Mouse (Mus musculus) MEL (cell line): ENCODE measurements around the gene Atf3. TPM values are rescaled to one million over a fixed set of nuclear protein-coding genes. Genes with fewer than 3 reads are reported as not detected.

Source experiments
- DNase-seq: peaks from one replicate; pipeline ENCODE4 v3.0.0; 2011; ENCODE audit warnings: low read depth, low spot score
- H3K27ac ChIP-seq: 2 replicates; pipeline ENCODE4 v1.5.1; 2012; ENCODE audit warnings: low read depth, mild to moderate bottlenecking, control low read depth, low read length, moderate library complexity; ENCODE audit not compliant: control insufficient read depth
- H3K27me3 ChIP-seq, 2 experiments: fragments of 150-350 bp in 1 of 2; sonication (generic) in 1 of 2; 2 replicates each; pipeline ENCODE4 v1.6.1; 2012; ENCODE audit warnings: low read length in 2 of 2, mild to moderate bottlenecking in 2 of 2, improper control_type of control experiment in 1 of 2, moderate library complexity in 1 of 2; ENCODE audit not compliant: insufficient read depth in 2 of 2, control insufficient read depth in 1 of 2
- H3K36me3 ChIP-seq, 2 experiments: 2 replicates each; pipeline ENCODE4 v1.6.1; 2012 to 2014; ENCODE audit warnings: low read length in 2 of 2, improper control_type of control experiment in 1 of 2, inconsistent platforms in 1 of 2, mild to moderate bottlenecking in 1 of 2; ENCODE audit not compliant: insufficient read depth in 2 of 2, control insufficient read depth in 1 of 2
- H3K4me1 ChIP-seq, 2 experiments: fragments of 150-350 bp in 1 of 2; sonication (generic) in 1 of 2; 2 replicates each; pipeline ENCODE4 v1.6.1; 2012; ENCODE audit warnings: low read length in 2 of 2, improper control_type of control experiment in 1 of 2, mild to moderate bottlenecking in 1 of 2; ENCODE audit not compliant: insufficient read depth in 2 of 2, control insufficient read depth in 1 of 2
- H3K4me3 ChIP-seq, 2 experiments: fragments of 150-350 bp in 1 of 2; sonication (generic) in 1 of 2; 2 replicates each; pipeline ENCODE4 v1.5.1; 2012; ENCODE audit warnings: low read depth in 2 of 2, low read length in 2 of 2, mild to moderate bottlenecking in 2 of 2, moderate library complexity in 2 of 2, control low read depth in 1 of 2, improper control_type of control experiment in 1 of 2; ENCODE audit not compliant: control insufficient read depth in 1 of 2, insufficient read depth in 1 of 2
- H3K79me2 ChIP-seq: 2 replicates; pipeline ENCODE4 v1.6.1; 2012; ENCODE audit warnings: mild to moderate bottlenecking, low read length, moderate library complexity; ENCODE audit not compliant: control insufficient read depth, poor library complexity, insufficient read depth
- H3K9ac ChIP-seq: 2 replicates; pipeline ENCODE4 v1.6.1; 2012; ENCODE audit warnings: low read depth, mild to moderate bottlenecking, control low read depth, low read length, moderate library complexity; ENCODE audit not compliant: control insufficient read depth, poor library complexity, severe bottlenecking
- H3K9me3 ChIP-seq: fragments of 150-350 bp; sonication (generic); replicated peaks from 2 replicates; pipeline ENCODE4 v1.6.1; 2012; ENCODE audit warnings: mild to moderate bottlenecking, low read length, improper control_type of control experiment, moderate library complexity; ENCODE audit not compliant: insufficient read depth
- BHLHE40 ChIP-seq: IDR thresholded peaks from 2 replicates; pipeline ENCODE4 v1.6.1; 2012; ENCODE audit warnings: low read depth, mild to moderate bottlenecking, inconsistent platforms, low read length, improper control_type of control experiment, borderline replicate concordance
- CHD2 ChIP-seq: IDR thresholded peaks from 2 replicates; pipeline ENCODE4 v1.6.1; 2011; ENCODE audit warnings: low read length, improper control_type of control experiment
- E2F4 ChIP-seq: IDR thresholded peaks from 2 replicates; pipeline ENCODE4 v1.6.1; 2011; ENCODE audit warnings: low read depth, low read length, improper control_type of control experiment, borderline replicate concordance
- ELF1 ChIP-seq: IDR thresholded peaks from 2 replicates; pipeline ENCODE4 v1.6.1; 2014; ENCODE audit warnings: low read depth, mild to moderate bottlenecking, inconsistent platforms, low read length, improper control_type of control experiment, moderate library complexity
- ETS1 ChIP-seq: IDR thresholded peaks from 2 replicates; pipeline ENCODE4 v1.6.1; 2012; ENCODE audit warnings: low read depth, mild to moderate bottlenecking, inconsistent platforms, low read length, improper control_type of control experiment, moderate library complexity
- GABPA ChIP-seq: IDR thresholded peaks from 2 replicates; pipeline ENCODE4 v1.6.1; 2012; ENCODE audit warnings: low read depth, mild to moderate bottlenecking, inconsistent platforms, low read length, improper control_type of control experiment, moderate library complexity
- GATA1 ChIP-seq: IDR thresholded peaks from 2 replicates; pipeline ENCODE4 v1.6.1; 2011; ENCODE audit warnings: low read depth, low read length, improper control_type of control experiment
- KAT2A ChIP-seq: conservative IDR thresholded peaks from 2 replicates; pipeline ENCODE4 v1.6.1; 2012; ENCODE audit warnings: low read depth, low read length, improper control_type of control experiment, inconsistent platforms
- MAX ChIP-seq: IDR thresholded peaks from 2 replicates; pipeline ENCODE4 v1.6.1; 2011; ENCODE audit warnings: low read length, improper control_type of control experiment
- MAZ ChIP-seq: IDR thresholded peaks from 2 replicates; pipeline ENCODE4 v1.6.1; 2012; ENCODE audit warnings: low read depth, mild to moderate bottlenecking, inconsistent platforms, low read length, improper control_type of control experiment
- MEF2A ChIP-seq: IDR thresholded peaks from 2 replicates; pipeline ENCODE4 v1.6.1; 2014; ENCODE audit warnings: low read depth, mild to moderate bottlenecking, inconsistent platforms, low read length, improper control_type of control experiment; ENCODE audit not compliant: poor library complexity, insufficient replicate concordance, severe bottlenecking; ENCODE audit errors: extremely low read depth
- MXI1 ChIP-seq: IDR thresholded peaks from 2 replicates; pipeline ENCODE4 v1.6.1; 2011; ENCODE audit warnings: mild to moderate bottlenecking, low read depth, low read length, improper control_type of control experiment
- MYB ChIP-seq: IDR thresholded peaks from 2 replicates; pipeline ENCODE4 v1.6.1; 2011; ENCODE audit warnings: mild to moderate bottlenecking, low read depth, low read length, improper control_type of control experiment
- NRF1 ChIP-seq: IDR thresholded peaks from 2 replicates; pipeline ENCODE4 v1.6.1; 2014; ENCODE audit warnings: low read depth, mild to moderate bottlenecking, inconsistent platforms, low read length, improper control_type of control experiment, moderate library complexity; ENCODE audit not compliant: poor library complexity, insufficient read depth, severe bottlenecking
- POLR2A ChIP-seq, 2 experiments: IDR thresholded peaks; 2 replicates each; pipeline ENCODE4 v1.6.1; 2011 to 2012; ENCODE audit warnings: low read length in 2 of 2, mild to moderate bottlenecking in 2 of 2, control low read depth in 1 of 2, improper control_type of control experiment in 1 of 2, low read depth in 1 of 2, moderate library complexity in 1 of 2; ENCODE audit not compliant: control insufficient read depth in 1 of 2, insufficient read depth in 1 of 2, poor library complexity in 1 of 2
- RCOR1 ChIP-seq: IDR thresholded peaks from 2 replicates; pipeline ENCODE4 v1.6.1; 2012; ENCODE audit warnings: low read depth, mild to moderate bottlenecking, inconsistent platforms, low read length, improper control_type of control experiment
- SMC3 ChIP-seq: IDR thresholded peaks from 2 replicates; pipeline ENCODE4 v1.6.1; 2011; ENCODE audit warnings: low read depth, low read length, improper control_type of control experiment
- TAL1 ChIP-seq: IDR thresholded peaks from 2 replicates; pipeline ENCODE4 v1.6.1; 2012; ENCODE audit warnings: mild to moderate bottlenecking, inconsistent platforms, low read length, moderate library complexity, mixed read lengths
- TCF12 ChIP-seq: IDR thresholded peaks from 2 replicates; pipeline ENCODE4 v1.6.1; 2014; ENCODE audit warnings: low read depth, mild to moderate bottlenecking, inconsistent platforms, low read length, improper control_type of control experiment, moderate library complexity
- UBTF ChIP-seq: IDR thresholded peaks from 2 replicates; pipeline ENCODE4 v1.6.1; 2012; ENCODE audit warnings: low read depth, mild to moderate bottlenecking, inconsistent platforms, low read length, improper control_type of control experiment, moderate library complexity, borderline replicate concordance; ENCODE audit not compliant: insufficient read depth
- USF1 ChIP-seq: IDR thresholded peaks from 2 replicates; pipeline ENCODE4 v1.6.1; 2014; ENCODE audit warnings: low read depth, mild to moderate bottlenecking, inconsistent platforms, low read length, improper control_type of control experiment, moderate library complexity
- ZC3H11A ChIP-seq: IDR thresholded peaks from 2 replicates; pipeline ENCODE4 v1.6.1; 2012; ENCODE audit warnings: low read depth, mild to moderate bottlenecking, inconsistent platforms, low read length, improper control_type of control experiment
- ZKSCAN1 ChIP-seq: IDR thresholded peaks from 2 replicates; pipeline ENCODE4 v1.6.1; 2012; ENCODE audit warnings: low read depth, mild to moderate bottlenecking, inconsistent platforms, low read length, improper control_type of control experiment, moderate library complexity
- ZMIZ1 ChIP-seq: IDR thresholded peaks from 2 replicates; pipeline ENCODE4 v1.6.1; 2012; ENCODE audit warnings: low read depth, mild to moderate bottlenecking, inconsistent platforms, low read length, improper control_type of control experiment, moderate library complexity
- polyA plus RNA-seq, 2 experiments: library from polyadenylated mRNA; stranded (reverse) in 1 of 2; unstranded in 1 of 2; fragments of >175 nt in 1 of 2; fragments of >200 nt in 1 of 2; gene quantifications; 2 replicates each; pipeline versions ENCODE4 v1.2.1 to v1.2.4; 2012; ENCODE audit warnings: low replicate concordance in 2 of 2, low read depth in 1 of 2; ENCODE audit not compliant: insufficient read length in 2 of 2, insufficient read depth in 1 of 2, missing spikeins in 1 of 2
- total RNA-seq: library from RNA; depleted of rRNA; stranded (reverse); fragments of 300-350 nt; gene quantifications from 2 replicates; pipeline ENCODE4 v1.2.3, GENCODE M21; 2012

Atf3 gene
- total and polyA plus RNA-seq, 3 experiments = 0.46 to 1.4 TPM; not detected in 1

- no peak overlapping the region for H3K4me3 ChIP-seq
- peaks cover 0 to 2% of the 10 kb centered on the region in 2 experiments; a peak in 1 of 4 replicates for H3K27me3 ChIP-seq
- TF ChIP-seq CHD2 = no peak
- TF ChIP-seq GABPA = no peak
- TF ChIP-seq TAL1 = no peak
- no peak overlapping the region for H3K9ac ChIP-seq
- H3K79me2 ChIP-seq = no peaks in the 10 kb centered on the region
- H3K9me3 ChIP-seq = no peaks in the 10 kb centered on the region
- no peak overlapping the region for H3K27ac ChIP-seq
- peaks cover 0 to 2% of the 10 kb centered on the region in 2 experiments; a peak in 1 of 4 replicates for H3K4me1 ChIP-seq
- no peak for DNase-seq
- H3K36me3 ChIP-seq = no peaks in the 10 kb centered on the region; a peak in 1 of 4 replicates
These were observed 39.2 kb downstream of the Atf3 start for GRCm38 (mm10) chr1:191178511-191179188.

- Histone ChIP-seq H3K9ac (no peak overlapping the region), H3K4me1 (no peaks in the 10 kb centered on the region; a peak in 1 of 4 replicates), H3K36me3 (no peaks in the 10 kb centered on the region; a peak in 1 of 4 replicates), H3K9me3 (no peaks in the 10 kb centered on the region), H3K27me3 (no peaks in the 10 kb centered on the region; a peak in 1 of 4 replicates), H3K79me2 (no peaks in the 10 kb centered on the region), H3K27ac (no peak overlapping the region), H3K4me3 (no peak overlapping the region)
- DNase-seq = no peak
- TF ChIP-seq MAX (no peak), RCOR1 (no peak), USF1 (no peak), CHD2 (no peak), E2F4 (no peak), ETS1 (no peak), MEF2A (no peak), NRF1 (no peak), KAT2A (no peak), GATA1 (no peak)
These were observed 41.0 kb downstream of the Atf3 start for GRCm38 (mm10) chr1:191176887-191177286.

GRCm38 (mm10) chr1:191172487-191172886, 45.4 kb downstream of the Atf3 start:
- no peaks in the 10 kb centered on the region for H3K9me3 ChIP-seq
- H3K27me3 ChIP-seq = no peaks in the 10 kb centered on the region
- no peaks in the 10 kb centered on the region for H3K36me3 ChIP-seq
- H3K9ac ChIP-seq = no peak overlapping the region
- no peak overlapping the region for H3K4me3 ChIP-seq
- H3K27ac ChIP-seq = no peak overlapping the region
- no peaks in the 10 kb centered on the region for H3K79me2 ChIP-seq
- peak; percentile 59 for DNase-seq
- H3K4me1 ChIP-seq = no peaks in the 10 kb centered on the region
- TF ChIP-seq SMC3 (peak; percentile 74), RCOR1 (no peak), BHLHE40 (no peak), ZKSCAN1 (no peak), MYB (no peak), ETS1 (no peak), TAL1 (no peak), ZMIZ1 (no peak), MAX (peak; percentile 62), UBTF (no peak), ZC3H11A (no peak), E2F4 (no peak), TCF12 (no peak), MXI1 (no peak), MAZ (no peak), CHD2 (no peak), MEF2A (no peak), KAT2A (no peak), POLR2A (IDR thresholded peaks at IDR 0.05; ENCODE audit: control insufficient read depth in 1 of 2, insufficient read depth in 1 of 2, low read depth in 1 of 2, low read length in 2 of 2, poor library complexity in 1 of 2) (no peak), ELF1 (no peak)
